Mouse (Mus musculus) thymus, postnatal 14 days (tissue): ENCODE data around the gene Kcnj10.
A peak's percentile ranks its signal among the peaks of the same experiment; 100 is the strongest.

Source experiments
- DNase-seq: peaks from one replicate; pipeline ENCODE4 v3.0.0; 2021

Kcnj10 gene

DNA sequence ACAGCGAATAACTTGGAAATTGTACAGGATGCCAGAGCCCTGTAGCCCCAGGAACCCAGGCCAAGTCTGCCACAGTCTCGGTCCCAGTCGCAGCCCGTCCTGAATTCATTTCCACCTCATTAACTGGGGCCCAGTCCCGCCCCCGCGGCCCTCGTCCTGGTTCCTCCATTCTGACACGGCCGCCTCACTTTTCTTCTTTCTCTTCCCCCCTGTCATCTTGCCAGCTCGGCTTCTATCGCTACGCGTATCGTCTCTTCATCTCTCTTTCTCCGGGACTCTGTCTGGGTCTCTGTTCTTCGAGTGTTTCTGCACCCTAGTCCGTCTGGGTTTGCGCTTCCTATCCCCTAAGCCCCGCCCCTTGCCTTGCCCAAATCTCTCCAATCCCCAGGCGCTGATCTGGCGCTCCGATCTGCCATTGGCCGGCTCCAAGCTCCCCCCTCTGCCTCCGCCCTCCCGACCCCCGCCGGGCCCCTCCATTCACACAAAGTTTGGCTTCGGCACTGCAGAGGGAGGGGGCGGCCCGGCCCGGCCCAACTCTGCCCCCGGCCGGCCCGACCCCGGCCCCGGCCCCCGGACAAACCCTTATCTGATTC is at the start of gene Kcnj10:
Gene Kcnj10 (plus strand): TSS at position 482 of the 593 bp plus-strand sequence.
- peak; percentile 87 for DNase-seq

DNA sequence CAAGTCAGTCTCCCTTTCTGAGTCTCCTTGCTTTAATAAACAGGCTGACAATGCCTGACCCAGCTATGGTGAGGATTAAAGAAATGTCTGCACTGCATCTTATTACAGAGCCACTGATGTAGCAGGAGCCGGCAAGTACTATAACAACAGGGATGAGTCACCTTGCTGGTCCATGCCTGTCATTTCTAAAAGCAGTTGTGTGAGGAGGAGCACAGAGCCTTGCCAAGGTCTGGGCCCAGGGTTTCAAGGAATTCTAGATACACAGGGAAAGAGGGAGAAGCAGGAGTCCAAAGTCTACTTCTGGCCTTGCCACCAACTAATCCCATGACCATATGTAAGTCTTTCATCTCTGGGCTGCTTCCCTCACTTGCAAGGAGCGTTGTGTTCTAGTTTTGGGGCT is 48.1 kb upstream of the Kcnj10 start:
- DNase-seq: no peak

- DNase-seq: no peak
Measured at GRCm38 (mm10) chr1:172293449-172293848, 47.6 kb upstream of the Kcnj10 start.

GRCm38 (mm10) chr1:172295751-172296197 is 45.2 kb upstream of the Kcnj10 start:
- DNase-seq: no peak

- DNase-seq: no peak
Measured at GRCm38 (mm10) chr1:172296816-172297510, 44.0 kb upstream of the Kcnj10 start.

DNA sequence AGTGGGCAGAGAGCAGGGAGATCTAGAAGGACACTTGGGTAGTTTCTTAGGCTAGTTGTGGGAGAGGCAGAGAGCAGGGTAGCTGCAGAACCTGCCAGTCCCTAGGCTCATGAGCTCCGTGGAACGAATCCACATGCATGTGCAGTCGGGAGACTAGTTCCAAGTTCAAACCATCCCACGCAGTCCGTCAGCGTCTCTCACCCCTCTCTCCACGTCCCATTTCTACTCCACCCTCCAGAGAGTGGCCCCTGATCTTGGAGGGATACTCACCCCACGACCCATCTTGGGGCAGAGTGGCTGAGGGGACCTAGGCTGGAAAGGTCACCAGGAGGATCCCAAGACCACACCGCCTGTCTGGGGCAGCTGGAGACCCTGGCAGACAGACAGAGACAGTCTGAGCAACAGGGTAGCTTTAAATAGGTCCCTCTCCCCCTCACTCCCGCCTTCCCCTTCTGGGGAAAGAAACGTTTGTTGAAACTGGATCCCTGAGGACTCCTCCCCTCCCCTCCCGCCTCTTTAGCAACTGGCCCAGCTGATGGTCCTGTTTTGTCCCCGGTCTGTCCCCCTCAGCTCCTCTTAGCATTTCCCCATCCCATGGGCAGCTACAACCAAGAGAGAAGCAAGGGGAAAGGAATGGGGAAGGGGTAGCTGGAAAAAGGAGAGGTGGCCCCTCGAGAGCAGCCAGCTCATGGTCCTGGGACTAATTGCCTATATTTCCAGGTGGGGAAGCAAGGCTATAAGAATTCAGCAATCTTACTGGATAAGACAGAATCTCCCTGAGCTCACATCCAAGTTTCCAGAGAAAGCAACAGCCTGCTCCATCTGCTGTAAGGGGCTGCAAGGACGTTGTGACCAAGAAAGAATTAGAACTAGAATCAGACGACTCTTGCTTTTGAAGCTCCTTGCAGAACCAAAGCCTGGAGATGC is 43.1 kb upstream of the Kcnj10 start, which contains the start of gene Atp1a2:
Gene Atp1a2 (minus strand): TSS at position 454 of the 927 bp plus-strand sequence.
- no peak for DNase-seq

DNA sequence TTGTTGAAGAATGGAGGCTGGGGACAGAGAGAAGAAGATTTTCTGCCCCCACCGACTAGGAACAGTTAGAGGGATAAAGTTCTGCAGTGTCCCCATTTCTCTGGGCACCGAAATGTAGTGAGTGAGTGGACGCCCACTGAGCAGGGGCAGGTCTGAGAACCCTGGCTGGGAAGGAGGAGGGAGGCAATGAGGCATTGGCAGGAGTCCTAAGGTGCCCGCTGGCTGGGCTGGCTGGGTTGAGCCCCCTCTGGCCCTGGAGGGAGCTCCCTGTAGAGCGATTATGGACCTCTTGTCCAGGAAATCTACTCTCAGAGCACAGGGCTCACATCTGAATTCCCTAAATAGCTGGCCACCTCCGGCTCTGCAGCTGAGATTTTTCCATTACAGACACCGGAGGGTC is 41.5 kb upstream of the Kcnj10 start:
- no peak for DNase-seq

- DNase-seq: no peak
Measured at GRCm38 (mm10) chr1:172300247-172300646, 40.8 kb upstream of the Kcnj10 start.

DNA sequence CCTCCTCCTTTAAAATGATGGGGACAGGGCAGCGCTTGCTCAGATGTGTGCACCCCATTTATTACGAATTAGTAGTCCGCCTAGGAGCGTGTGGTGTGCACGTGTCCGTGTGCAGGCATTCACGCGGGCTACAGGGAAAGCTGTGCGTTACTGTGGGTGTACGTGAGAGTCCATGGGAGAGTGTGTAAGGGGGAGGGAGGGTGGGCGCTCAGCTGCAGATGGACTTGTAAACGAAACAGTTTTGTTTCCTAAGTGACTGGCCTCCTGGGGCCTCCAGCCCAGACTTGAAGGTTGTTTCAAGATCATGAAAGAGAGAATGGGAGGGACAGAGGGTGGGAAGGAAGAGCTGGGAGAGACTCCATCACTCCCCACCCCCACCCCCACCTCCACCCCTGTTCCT is 39.8 kb upstream of the Kcnj10 start:
- no peak for DNase-seq

GRCm38 (mm10) chr1:172302311-172302710 is 38.7 kb upstream of the Kcnj10 start:
- no peak for DNase-seq

DNA sequence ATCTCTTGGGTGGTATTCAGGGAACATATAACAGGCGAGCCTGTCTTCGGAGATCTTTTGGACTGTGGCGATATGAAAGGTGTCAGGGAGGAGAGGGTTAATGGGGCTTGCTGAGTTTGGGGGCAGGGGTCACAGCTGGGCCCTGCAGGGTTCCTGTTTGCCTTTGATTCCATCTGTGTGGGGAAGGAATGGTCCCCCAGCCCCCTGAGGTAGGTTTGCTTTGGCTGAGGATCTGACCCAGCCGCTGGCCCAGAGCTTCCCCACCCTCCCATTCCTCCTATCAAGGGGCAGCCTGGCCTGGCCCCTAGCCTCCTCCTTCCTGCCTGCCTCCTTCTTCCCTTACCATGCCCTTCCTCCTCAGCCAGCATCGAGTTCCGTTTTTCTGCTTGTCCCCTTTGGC is 38.2 kb upstream of the Kcnj10 start:
- no peak for DNase-seq

- no peak for DNase-seq
Measured at GRCm38 (mm10) chr1:172304443-172304842, 36.6 kb upstream of the Kcnj10 start.

DNA sequence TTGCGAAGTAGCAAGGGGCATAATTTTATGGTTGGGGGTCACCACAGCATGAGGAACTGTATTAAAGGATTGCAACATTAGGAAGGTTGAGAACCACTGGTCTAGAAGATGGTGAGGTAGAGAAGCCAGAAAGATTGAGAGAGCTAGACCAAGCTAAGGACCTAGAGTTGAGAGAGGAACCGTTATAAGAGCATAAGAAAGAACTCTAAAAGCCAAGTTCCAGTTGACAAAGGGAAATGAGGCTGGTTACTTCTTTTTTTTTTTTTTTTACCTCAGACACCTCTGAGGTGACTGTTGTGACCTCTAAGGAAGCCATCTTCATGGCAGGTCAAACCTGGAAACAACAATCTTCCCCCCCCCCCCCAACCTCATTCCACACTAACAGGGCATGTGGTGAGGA is 35.9 kb upstream of the Kcnj10 start:
- DNase-seq: no peak

DNA sequence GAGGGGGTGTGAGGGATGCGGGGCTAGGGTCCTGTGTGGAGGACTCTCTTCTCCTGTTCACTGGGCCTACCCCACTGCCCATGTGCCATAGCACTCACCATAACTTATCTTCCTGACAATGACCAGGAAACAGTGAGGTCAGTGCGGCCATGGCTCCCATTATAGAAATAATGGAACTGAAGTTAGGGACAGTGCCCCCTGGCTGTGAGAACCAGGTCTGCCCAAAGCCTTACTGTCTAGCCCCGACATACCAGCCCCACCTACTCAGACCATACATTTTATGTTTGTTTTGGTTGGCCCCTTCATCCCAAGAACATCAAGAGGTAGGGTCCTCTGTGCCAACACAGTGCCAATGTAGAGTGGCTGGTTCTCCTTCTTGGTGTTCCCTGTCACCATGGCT is 35.4 kb upstream of the Kcnj10 start:
- no peak for DNase-seq

DNA sequence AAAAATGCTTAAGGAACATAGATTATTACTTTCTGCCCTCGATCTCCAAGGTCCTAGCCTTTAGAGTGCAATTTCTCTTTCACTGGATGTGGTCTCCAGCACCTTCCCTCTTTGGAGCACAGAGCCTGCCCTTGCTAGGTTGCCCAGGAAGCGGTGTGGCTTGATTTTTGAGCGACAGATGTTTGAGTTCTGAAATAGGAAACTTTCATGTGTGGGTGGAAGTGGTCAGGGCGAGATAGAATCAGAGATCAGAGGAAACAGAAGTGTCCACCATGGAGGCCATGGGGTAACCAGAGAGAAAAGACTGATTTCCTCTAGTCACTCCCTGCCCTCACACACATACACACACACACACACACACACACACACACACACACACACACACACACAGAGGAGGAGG is 34.8 kb upstream of the Kcnj10 start:
- DNase-seq: no peak

GRCm38 (mm10) chr1:172306885-172307284 is 34.1 kb upstream of the Kcnj10 start:
- DNase-seq: no peak

GRCm38 (mm10) chr1:172307936-172308335 is 33.1 kb upstream of the Kcnj10 start:
- no peak for DNase-seq

DNA sequence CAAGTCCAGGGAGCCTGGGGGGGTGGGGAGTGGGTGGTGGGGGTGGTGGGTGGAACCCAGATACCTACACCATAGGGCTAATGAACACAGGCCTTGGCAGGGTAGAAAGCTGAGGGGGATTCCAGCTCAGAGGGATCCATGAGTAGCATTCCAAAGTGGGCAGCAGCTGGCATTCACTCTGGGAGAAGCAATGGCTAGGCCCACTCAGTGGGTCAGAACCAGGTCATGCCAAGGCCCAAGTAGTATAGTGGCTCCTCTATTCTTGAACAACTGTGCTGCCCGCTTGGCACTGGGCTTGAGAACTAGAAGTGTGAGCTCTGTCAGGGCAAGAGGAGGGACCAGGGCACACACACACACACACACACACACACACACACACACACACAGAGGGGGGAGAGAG is 32.6 kb upstream of the Kcnj10 start:
- no peak for DNase-seq

- DNase-seq: peak; percentile 90
Measured at GRCm38 (mm10) chr1:172309699-172310398, 31.2 kb upstream of the Kcnj10 start.

DNA sequence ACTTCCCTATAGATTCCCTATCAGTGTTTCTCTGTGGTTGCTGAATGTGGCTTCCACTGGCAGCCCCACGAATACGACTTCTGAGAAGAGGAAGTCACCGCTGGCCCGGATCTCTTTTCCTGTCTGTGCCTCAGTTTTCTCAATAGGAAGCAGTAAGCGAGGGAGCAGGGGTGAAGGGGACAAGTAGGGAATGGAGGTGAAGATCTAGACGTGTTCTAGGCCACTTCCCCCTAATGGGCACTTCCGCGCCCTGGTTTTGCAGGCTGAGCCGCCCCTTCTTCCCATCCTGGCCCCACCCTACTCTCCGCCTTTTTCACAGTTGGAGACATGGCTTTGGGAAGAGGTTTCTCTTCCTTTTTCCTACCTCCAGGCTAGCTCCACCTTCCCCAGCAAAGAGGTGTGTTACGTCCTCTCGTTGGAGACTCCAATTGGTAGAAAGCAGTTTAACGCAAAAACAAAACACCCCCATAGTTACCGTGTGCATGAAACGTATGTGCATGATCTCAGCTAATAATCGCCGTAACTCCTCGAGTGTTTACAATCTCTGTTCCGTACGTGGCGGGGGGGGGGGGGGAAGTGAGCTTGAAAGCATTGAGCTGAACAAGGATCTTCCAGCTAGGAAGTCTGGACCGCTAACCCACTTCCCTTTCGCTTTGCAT is 29.6 kb upstream of the Kcnj10 start:
- DNase-seq: peak; percentile 50

GRCm38 (mm10) chr1:172311921-172312767 is 28.9 kb upstream of the Kcnj10 start:
- peak; percentile 94 for DNase-seq
